Mouse (Mus musculus): Measurements from ENCODE around the gene Rps6ka2. TPM values are rescaled to one million over a fixed set of nuclear protein-coding genes. Genes with fewer than 3 reads are reported as not detected.

Rps6ka2 gene
- total RNA-seq, 2 experiments from 2014 or later, result 29.2 to 30.0 TPM

DNA sequence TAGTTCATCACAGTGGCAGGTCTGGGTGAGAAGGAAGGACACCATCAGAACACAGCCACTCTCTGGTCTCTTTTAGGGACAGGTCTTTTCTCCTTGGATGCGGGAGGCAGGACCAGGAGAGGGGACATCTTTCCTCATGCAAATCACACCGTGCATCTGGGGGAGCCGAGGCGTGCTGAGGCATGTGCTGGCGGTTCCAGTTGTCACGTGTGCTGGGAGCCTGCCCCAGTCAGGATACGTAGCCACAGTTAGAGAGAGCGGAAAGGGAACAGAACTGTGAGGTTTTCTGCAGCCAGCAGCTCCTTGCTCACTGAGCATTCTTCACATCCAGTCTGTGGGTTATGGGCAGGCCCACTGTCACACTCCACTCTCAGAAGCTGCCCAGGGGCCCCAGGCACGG, 48.5 kb downstream of the Rps6ka2 start:
- DNase-seq (ENCODE audit: low spot score in 2 of 2), result no peak

- no peak for DNase-seq (ENCODE audit: low spot score in 2 of 2)
Measured at GRCm38 (mm10) chr17:7219044-7219718, 49.3 kb downstream of the Rps6ka2 start.

GRCm38 (mm10) chr17:7221310-7221709, 51.4 kb downstream of the Rps6ka2 start:
- no peak for DNase-seq (ENCODE audit: low spot score in 2 of 2)

DNA sequence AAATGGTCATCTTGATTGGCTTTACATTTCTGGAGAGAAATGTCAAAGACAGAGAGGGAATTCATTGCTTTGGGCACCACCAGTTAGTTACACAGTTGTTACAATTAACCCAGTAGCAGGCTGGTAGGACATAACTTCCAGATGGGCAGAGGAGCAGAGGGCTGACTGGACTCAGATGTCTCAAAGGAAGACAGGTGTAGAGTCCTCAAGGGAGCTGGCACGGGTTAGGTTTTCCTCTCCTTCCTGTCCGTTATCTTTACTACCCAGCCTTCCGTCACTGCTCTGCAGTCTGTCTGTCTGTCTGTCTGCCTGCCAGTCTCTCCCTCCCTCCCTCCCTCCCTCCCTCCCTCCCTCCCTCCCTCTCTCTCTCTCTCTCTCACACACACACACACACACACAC, 52.3 kb downstream of the Rps6ka2 start:
- DNase-seq (ENCODE audit: low spot score in 2 of 2), result no peak

- no peak for DNase-seq (ENCODE audit: low spot score in 2 of 2)
Measured at GRCm38 (mm10) chr17:7228545-7228944, 58.6 kb downstream of the Rps6ka2 start.

- DNase-seq (ENCODE audit: low spot score in 2 of 2), result no peak
Measured at GRCm38 (mm10) chr17:7231312-7231711, 61.4 kb downstream of the Rps6ka2 start.

GRCm38 (mm10) chr17:7231790-7232189, 61.9 kb downstream of the Rps6ka2 start:
- DNase-seq (ENCODE audit: low spot score in 2 of 2), result no peak

GRCm38 (mm10) chr17:7232400-7232799, 62.5 kb downstream of the Rps6ka2 start:
- no peak for DNase-seq (ENCODE audit: low spot score in 2 of 2)

DNA sequence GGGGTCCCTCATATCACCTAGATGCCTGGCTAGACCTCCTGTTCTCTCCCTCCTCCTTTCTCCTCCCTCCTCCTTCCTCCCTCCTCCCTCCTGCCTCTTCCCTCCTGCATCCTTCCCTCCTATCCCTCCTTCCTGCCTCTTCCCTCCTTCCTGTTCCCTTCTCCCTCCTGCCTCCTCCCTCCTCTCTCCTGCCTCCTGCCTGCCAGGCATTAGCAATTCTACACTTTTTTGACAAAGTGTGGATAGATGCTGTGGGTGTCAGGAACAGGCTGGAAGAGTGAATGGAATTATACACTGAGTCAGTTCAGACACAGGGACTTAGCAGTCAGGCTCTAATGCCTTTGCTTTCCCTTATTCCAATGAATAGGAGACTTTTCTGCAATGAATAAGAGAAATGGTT, 63.3 kb downstream of the Rps6ka2 start:
- no peak for DNase-seq (ENCODE audit: low spot score in 2 of 2)

GRCm38 (mm10) chr17:7237706-7238105, 67.8 kb downstream of the Rps6ka2 start:
- no peak for DNase-seq (ENCODE audit: low spot score in 2 of 2)

DNA sequence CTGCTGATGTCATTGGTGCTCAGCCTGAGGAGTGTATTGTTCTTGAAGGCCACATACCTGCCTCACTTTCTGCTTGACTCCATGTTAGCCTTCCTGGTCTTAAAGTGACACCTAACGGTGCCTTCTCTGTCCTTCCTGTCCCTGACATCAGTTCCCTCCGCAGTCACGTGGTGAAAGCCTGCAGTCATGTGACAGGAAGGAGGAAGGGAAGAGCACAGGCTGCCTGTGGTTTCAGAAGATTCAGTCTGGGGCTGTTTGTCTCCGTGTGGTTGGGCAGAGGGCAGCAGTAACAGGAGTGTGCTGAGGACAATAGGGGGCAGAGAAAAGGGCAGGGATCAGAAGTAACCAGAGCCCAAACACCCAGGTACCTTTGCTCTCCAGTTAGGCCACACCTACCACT, 68.9 kb downstream of the Rps6ka2 start:
- no peak for DNase-seq (ENCODE audit: low spot score in 2 of 2)

DNA sequence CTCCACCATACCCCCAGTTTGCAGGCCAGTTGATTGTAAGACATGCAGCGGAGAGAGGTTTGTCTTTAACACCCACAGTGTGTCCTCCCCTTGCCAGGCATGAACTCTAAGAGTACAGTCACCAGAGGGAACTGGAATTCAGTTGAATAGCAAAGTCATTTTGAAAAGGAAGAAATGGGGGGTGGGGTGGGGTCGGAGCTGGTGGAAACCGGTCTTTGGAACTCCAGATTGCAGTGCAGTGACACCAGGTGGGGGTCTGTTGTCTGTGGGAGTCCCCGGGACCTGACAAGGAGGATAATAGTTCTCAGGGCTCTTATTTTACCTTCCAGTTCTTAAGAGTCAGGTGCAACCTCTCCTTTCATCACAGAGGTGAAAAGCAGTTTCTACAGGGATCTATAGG, 70.6 kb downstream of the Rps6ka2 start:
- no peak for DNase-seq (ENCODE audit: low spot score in 2 of 2)

- no peak for DNase-seq (ENCODE audit: low spot score in 2 of 2)
Measured at GRCm38 (mm10) chr17:7245078-7245477, 75.2 kb downstream of the Rps6ka2 start.

- no peak for DNase-seq (ENCODE audit: low spot score in 2 of 2)
Measured at GRCm38 (mm10) chr17:7246893-7247556, 77.1 kb downstream of the Rps6ka2 start.

GRCm38 (mm10) chr17:7250373-7250772, 80.5 kb downstream of the Rps6ka2 start:
- no peak for DNase-seq (ENCODE audit: low spot score in 2 of 2)

DNA sequence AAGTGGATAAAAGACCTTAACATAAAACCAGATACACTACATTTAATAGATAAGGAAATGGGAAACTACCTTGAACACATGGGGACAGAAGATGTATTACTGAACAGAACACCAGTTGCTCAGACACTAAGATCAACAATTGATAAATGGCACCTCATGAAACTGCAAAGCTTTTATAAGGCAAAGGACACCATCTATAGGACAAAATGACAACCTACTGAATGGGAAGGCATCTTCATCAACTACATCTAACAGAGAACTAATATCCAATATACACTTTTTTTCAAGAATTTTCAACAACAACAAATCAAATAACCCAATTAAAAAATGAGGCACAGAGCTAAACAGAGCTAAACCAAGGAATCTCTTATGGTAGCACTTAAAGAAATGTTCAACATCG, 87.3 kb downstream of the Rps6ka2 start:
- no peak for DNase-seq (ENCODE audit: low spot score in 2 of 2)

DNA sequence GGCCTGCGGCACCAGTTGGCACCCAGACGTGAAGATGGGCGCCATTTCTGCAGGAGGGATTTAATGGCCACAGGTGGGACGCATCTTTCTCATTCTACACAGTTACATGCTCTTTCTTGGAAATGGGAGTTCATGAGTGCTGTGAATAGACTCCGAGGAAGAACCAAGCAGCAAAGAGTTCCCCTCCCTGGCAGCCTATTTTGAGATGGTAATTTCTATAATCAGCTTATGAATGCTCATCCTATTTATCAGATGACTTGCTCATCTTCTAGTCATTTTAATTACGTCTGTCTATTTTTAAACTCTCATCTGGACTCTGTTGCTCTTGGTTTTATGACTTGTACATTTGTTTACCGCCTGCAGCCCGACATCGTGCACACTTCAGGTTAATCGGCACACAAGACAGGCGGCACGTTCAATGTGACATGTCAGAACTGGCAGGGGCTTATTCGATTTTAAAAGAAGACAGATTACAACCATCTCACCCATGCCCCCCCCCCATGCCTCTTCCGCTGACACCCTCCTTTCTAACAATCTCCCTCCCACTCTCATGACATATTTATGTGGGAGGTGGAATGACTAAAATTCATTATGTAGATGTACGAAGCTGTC, 88.9 kb downstream of the Rps6ka2 start:
- no peak for DNase-seq (ENCODE audit: low spot score in 2 of 2)

DNA sequence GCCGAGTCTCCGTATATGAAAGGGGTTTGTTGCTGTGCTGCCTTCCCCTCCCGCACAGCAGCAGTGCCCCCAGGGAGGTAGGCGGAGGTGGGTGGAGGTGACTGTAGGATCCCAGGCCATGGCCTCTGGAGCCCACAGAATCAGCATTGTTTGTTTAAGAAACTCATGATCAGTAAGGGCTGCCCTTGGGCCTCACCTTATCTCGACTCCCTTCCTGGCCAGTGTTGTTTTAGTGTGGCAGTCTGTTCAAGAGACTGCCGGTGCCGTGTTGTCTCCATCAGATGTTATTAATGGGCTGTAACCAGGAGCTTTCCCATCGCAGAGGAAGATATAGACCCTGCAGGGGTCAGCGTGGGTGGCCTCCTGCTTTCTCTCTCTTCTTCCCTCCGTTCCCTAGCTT, 90.4 kb downstream of the Rps6ka2 start:
- DNase-seq (ENCODE audit: low spot score in 2 of 2), result no peak

DNA sequence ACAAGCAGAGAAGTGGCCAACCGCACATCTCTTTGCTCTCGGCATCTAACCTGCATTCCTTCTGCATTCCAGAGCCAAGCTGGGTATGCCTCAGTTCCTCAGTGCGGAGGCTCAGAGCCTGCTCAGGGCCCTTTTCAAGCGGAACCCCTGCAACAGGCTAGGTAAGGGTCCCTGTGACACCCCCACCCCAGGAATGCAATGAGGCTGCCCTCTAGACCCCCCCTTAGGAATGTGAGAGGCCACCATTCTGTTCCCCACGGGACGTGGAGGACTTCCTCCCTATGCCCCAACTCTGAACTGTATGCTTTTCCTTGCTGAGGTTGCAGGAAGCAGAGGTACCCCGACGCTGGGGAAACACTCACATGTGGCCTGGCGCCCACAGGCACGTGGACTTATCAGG, 92.1 kb downstream of the Rps6ka2 start:
- no peak for DNase-seq (ENCODE audit: low spot score in 2 of 2)

GRCm38 (mm10) chr17:7262620-7263019, 92.7 kb downstream of the Rps6ka2 start:
- no peak for DNase-seq (ENCODE audit: low spot score in 2 of 2)

DNA sequence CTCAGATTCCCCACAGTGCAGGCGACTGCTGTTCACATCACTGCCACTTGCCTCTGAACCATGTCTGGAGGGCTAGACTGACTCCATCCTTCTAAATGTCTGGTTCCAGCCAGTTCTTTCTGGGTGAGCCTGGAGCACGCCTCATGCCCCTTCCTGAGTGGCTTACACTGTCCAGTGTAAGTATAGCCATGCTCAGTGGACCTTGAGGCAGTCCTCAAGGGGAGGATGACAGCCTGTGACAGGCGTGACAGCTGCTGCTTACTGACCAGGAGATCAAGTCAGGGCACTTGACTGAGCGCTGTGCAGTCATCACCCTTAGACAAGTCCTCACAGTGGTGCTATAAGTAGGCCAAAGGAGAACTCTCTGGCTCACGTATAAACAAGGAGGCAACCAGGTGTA, 94.7 kb downstream of the Rps6ka2 start:
- no peak for DNase-seq (ENCODE audit: low spot score in 2 of 2)

GRCm38 (mm10) chr17:7265291-7265690, 95.4 kb downstream of the Rps6ka2 start:
- DNase-seq (ENCODE audit: low spot score in 2 of 2), result no peak

Measured in layer of hippocampus, postnatal 14 days (tissue).